Mouse (Mus musculus): ENCODE data around the gene Acp1. TPM values are rescaled to one million over a fixed set of nuclear protein-coding genes. Genes with fewer than 3 reads are reported as not detected.

Gene Acp1
- polyA plus RNA-seq, 1 experiment from 2014 or later: 177 TPM

DNA sequence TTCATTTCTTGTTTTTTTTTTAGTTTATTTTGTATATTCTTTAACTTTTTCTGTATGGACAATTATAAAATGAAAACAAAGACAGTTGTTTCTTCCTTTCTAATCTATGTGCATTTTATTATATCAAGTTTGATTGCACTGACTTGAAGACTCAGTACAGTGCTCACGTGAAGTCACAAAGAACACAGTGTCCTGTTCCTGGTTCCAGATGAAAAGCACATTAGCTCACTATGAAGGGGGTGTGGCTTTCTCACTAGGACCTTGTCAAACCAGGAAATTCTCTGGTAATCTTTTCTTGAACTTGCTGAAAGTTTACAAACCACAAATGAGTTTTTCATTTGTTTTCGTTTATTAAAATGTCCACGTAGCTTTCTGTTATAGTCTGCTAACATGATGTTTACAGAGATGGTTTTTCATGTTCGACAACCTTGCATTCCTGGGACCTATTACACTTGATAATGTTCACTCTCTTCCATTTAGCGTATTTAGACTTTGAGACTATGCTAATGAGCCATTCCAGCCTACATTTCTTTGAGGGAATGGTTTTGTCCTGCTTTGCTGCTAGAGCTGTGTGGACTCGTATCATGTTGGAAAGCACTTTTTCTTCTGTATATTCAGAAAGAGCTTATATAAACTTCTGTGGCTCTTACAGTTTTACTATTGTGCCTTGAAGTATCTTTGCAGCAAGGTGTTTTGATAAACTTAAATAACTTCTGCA is 55.8 kb downstream of the Acp1 start:
- no peak overlapping the region for H3K27ac ChIP-seq
- H3K9ac ChIP-seq: no peak overlapping the region
- H3K36me3 ChIP-seq (ENCODE audit: poor library complexity, severe bottlenecking): no peaks in the 10 kb centered on the region
- ATAC-seq: no peak
- H3K4me1 ChIP-seq: no peaks in the 10 kb centered on the region
- WGBS: 71% methylated on average over 6 of the region's 6 CpGs
- H3K27me3 ChIP-seq: no peaks in the 10 kb centered on the region
- no peak overlapping the region for H3K4me3 ChIP-seq
- no peaks in the 10 kb centered on the region for H3K9me3 ChIP-seq (replicated peaks)
- no peak overlapping the region for H3K4me2 ChIP-seq

DNA sequence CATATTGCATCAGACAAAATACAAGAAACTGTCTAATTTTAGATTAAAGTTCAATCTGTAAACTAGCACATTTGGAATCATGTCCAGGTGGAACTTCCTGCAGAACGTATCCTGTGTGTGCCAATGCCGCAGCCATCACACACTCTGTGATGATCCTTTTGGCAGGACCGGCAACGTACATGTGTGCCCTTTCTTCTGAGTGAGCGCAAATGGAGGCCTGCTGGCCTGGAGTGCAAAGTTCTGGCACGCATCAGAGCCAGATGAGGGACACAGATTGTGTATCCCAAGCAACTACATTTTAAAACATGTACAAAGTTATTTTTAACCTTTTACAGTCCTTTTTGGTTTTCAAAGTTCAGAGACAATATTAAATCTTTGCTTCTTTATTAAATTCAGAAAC is 59.5 kb downstream of the Acp1 start:
- H3K9ac ChIP-seq: no peak overlapping the region
- ATAC-seq: no peak
- no peaks in the 10 kb centered on the region for H3K9me3 ChIP-seq (replicated peaks)
- 87% methylated on average over 6 of the region's 6 CpGs for WGBS
- H3K27ac ChIP-seq: no peak overlapping the region
- H3K4me2 ChIP-seq: no peak overlapping the region
- no peak overlapping the region for H3K4me3 ChIP-seq
- H3K27me3 ChIP-seq: peaks cover 4% of the 10 kb centered on the region; the same call in 1 of the 2 replicates
- no peaks in the 10 kb centered on the region for H3K36me3 ChIP-seq (ENCODE audit: poor library complexity, severe bottlenecking)
- H3K4me1 ChIP-seq: no peaks in the 10 kb centered on the region

DNA sequence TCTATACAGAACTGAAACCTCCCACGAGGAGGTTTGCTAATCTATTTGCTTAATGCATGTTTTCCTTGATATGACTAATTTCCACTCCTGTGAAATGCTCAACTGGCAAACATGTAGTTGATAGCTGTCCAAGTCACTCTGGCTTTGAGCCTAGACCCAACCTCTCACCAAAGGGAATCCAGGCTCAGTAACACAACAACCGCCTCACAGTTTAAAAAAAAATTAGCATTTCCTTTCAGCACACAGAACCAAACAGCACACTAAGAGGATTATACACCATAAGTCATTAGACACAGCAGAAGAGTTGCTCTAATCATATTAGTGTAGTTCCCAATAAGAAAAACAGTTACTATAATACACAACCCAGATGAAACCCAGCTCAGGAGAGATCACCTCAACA is 60.5 kb downstream of the Acp1 start:
- no peaks in the 10 kb centered on the region for H3K9me3 ChIP-seq (replicated peaks)
- no peak overlapping the region for H3K4me3 ChIP-seq
- no peak overlapping the region for H3K27ac ChIP-seq
- peak; percentile 50; the same call in 1 of the 2 replicates for ATAC-seq
- no peaks in the 10 kb centered on the region for H3K36me3 ChIP-seq (ENCODE audit: poor library complexity, severe bottlenecking)
- WGBS: 36% methylated on average over 2 of the region's 2 CpGs
- peaks cover 4% of the 10 kb centered on the region; the same call in 1 of the 2 replicates for H3K27me3 ChIP-seq
- H3K4me1 ChIP-seq: no peaks in the 10 kb centered on the region
- H3K4me2 ChIP-seq: no peak overlapping the region
- H3K9ac ChIP-seq: no peak overlapping the region

DNA sequence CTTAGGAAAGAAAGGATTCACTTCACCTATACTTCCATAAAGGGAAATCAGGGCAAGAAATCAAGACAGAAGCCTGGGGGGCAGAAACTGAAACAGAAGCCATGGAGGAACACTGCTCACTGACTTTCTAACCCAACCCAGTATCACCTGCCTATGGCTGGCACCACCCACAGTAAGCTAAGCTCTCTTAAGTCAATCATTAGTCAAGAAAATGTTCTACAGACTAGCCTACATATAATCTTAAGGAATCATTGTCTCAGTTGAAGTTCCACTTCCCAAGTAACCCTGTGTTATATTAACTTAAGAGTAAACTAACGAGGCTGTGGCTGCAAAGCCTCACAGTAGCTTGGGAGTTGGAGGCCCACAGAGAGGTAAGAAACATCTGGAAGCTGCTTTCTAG is 62.9 kb downstream of the Acp1 start:
- Histone ChIP-seq H3K4me2 (no peak overlapping the region), H3K4me3 (no peak overlapping the region), H3K36me3 (ENCODE audit: poor library complexity, severe bottlenecking) (no peaks in the 10 kb centered on the region), H3K9me3 (replicated peaks) (no peaks in the 10 kb centered on the region), H3K9ac (no peak overlapping the region), H3K27me3 (peaks cover 4% of the 10 kb centered on the region; the same call in 1 of the 2 replicates), H3K27ac (no peak overlapping the region), H3K4me1 (no peaks in the 10 kb centered on the region)
- no peak for ATAC-seq
- WGBS: 69% methylated on average over 1 of the region's 1 CpGs

Other genes starting within 250 kb of the Acp1 start
- 0.13 TPM in 1 of 2 replicates, not detected in the other for gene Alkal2, start 27.3 kb downstream of the Acp1 start, polyA plus RNA-seq (2015; fragmentation: Nextera tagmentation; extraction: Ambion mirVana)
- gene Sh3yl1, start 79 bp upstream of the Acp1 start, polyA plus RNA-seq (2015; fragmentation: Nextera tagmentation; extraction: Ambion mirVana): 27.2 and 27.6 TPM in 2 replicates
- gene Fam110c, start 162.3 kb upstream of the Acp1 start, polyA plus RNA-seq (2015; fragmentation: Nextera tagmentation; extraction: Ambion mirVana): 0.05 and 0.08 TPM in 2 replicates

Measured in forebrain, embryonic 13.5 days (tissue).